Mouse (Mus musculus) right cerebral cortex, postnatal 25 days (tissue): Measurements from ENCODE around the gene B3galt5.
"Not testable (repeated sequence)": the region's sequence is repeated elsewhere in the genome, so short reads cannot be mapped to it uniquely, and the experiment has no call there.

Source experiments
- DNase-seq: peaks from one replicate; pipeline ENCODE4 v3.0.0; 2022

The B3galt5 gene

DNA sequence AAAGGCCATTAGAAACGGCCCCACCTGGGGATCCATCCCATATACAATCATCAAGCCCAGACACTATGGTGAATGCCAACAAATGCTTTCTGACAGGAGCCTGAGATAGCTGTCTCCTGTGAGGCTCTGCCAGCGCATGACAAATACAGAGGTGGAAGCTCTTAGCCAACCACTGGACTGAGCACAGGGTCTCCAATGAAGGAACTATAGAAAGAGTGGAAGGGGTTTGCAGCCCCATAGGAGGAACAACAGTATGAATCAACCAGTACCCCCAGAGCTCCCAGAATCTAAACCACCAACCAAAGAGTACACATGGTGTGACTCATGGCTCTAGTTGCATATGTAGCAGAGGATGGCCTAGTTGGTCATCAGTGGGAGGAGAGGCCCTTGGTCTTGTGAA lies 36.1 kb downstream of the B3galt5 start:
- DNase-seq: no peak

DNA sequence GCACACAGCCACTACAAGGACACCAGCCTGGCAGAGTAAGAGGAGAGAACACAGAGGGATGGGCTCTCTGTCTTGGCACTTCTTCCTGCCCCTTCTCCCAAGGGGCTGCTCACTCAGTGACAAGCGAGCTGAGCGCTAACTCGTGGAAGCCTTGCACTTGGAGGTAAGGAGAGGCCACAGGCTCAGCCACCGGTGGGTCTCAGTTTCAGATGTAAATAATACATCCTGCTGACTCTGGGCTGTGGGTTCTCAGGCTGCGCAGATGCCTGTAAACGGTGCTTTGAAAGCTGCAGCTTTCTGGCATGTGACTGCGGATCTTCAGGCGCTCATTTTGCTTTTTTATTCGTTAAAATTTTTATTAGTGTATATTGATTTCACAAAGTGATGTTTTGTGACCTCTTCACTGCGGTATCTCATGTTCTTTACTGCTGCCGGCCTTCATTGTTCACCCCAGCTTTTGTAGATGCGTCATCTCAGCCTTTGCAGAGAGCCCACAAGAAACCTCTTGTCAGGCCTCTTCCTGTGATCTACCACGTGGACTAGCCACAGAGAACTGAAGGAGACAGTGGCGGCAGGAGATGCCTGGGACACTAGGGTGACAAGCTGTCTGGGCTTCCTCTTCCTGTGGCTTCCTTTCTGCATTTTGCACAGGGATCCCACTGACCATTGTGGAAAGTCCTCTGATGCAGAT lies 37.5 kb downstream of the B3galt5 start:
- no peak for DNase-seq

- no peak for DNase-seq
Observed at GRCm38 (mm10) chr16:96276596-96276995, 41.0 kb downstream of the B3galt5 start.

GRCm38 (mm10) chr16:96278491-96279224 lies 43.1 kb downstream of the B3galt5 start:
- DNase-seq: no peak

GRCm38 (mm10) chr16:96280719-96281605 lies 45.4 kb downstream of the B3galt5 start:
- DNase-seq: peak; percentile 43

GRCm38 (mm10) chr16:96282566-96282965 lies 47.0 kb downstream of the B3galt5 start:
- DNase-seq: no peak

DNA sequence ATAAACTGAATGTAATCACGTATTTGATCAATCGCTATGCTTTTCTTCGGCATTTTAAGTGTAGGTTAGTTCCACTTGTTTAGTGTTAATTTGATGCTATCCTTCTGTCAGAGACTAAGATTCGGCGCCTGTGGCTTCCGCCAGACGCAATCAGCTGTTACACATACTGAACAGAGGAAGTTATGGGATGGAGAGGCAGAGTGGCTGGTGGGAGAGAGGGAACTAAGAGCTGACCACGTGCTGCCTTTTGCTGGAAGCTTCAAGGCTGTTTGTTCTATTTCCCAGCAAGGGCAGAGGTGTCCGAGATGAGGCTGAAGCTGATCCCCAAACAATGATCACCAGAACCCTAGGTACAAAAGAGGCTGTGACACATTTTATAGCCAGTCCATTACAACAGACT lies 56.3 kb downstream of the B3galt5 start:
- DNase-seq: no peak

DNA sequence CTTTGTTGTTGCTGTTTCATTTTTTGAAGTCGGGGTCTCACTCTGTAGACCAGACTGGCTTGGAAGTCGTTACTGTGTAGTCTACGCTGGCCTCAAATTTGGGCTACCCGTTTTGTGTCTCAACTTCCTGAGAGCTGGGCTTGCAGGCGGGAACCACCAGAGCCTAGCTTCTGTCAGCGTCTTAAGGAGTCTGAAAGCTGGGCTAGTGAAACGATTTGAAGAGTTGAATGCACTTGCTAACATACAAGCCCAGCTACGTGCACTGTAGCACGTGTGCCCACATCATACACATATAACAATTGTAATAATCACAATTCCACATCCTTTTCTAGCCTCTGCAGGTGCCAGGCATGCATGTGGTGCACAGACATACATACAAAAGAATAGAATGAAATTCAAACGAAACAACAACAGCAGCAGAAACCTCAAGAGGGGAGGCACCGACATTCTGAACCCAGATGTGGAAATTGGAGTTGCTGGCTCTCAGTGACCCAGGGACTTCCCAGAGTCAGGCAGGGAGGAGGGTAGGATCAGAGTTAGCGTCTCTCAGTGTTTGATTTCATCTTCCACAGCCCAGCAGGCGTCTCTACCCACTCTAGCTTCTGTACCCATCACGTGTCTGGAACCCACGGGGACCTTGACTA lies 57.1 kb downstream of the B3galt5 start:
- DNase-seq: no peak

- DNase-seq: no peak
Observed at GRCm38 (mm10) chr16:96298075-96298474, 62.5 kb downstream of the B3galt5 start.

DNA sequence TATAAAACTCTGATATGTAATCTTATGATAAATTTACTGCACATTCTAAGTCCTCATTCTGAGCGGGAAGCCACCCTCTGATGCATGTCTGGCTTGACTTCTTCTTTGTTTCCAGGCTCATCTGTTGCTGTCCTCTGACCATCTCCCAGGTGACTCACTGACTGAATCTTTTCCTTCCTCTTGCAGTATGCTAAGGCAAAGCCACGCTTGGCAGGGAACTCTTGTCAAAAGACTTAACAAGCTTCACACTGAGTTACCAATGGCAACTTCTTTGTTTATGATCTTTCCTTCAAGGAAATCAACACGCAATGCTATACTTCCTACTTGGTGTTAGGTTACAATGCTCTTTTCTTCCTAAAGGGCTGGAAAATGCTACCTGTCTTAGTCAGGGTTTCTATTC lies 63.0 kb downstream of the B3galt5 start:
- no peak for DNase-seq

DNA sequence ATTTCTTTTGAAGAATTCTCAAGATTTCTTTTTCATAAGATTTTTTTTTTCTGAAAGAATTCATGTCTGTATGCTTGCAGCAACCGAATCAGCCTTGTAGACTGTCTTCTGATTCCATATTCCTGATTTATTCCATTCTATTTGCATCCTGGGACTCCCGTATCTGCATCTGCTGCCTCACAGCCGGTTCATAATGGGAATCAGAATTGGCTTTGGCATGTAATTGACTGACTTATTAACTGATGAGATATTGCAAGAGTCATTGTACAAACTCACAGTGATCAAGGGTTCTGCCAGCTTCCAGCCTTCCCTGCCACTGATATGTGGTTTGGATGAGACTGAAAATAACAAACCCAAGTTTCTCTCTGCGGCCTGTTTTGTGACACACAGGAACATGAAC lies 67.8 kb downstream of the B3galt5 start:
- no peak for DNase-seq

GRCm38 (mm10) chr16:96304438-96304837 lies 68.8 kb downstream of the B3galt5 start:
- no peak for DNase-seq

DNA sequence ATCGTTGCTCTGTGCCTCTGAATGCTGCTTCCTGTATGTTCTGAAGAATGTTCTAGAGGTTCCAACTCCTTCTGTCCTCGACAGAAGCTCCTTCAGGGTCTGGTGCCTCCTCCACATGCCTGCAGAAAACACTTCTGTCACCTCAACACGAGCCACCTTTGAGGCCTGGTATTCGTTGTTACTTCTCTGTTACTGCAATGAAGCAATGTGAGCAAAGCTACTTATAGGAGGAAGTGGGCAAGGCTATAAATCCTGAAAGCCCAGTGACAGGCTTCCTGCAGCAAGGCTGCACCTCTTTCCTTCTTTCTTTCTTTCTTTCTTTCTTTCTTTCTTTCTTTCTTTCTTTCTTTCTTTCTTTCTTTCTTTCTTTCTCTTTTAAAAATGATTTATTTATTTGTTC lies 71.3 kb downstream of the B3galt5 start:
- no peak for DNase-seq

DNA sequence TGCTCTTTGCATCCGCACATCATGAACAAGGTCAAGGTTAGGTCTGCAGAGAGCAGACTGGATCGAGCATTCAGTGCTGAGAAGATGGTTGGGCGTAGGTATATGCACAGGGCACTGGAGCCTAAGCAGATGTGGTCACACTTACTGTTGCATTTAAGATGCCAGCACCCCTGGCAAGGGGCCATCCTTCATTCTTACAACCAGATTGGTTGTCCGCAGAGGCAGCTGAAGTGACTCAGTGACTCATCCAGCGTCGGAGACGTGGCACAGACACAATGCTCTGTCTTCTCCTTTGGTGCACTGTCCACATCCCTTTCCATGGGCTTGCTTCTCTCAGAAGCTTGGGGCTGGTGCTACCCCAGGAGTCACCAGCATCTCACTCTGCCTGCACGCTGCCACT lies 82.2 kb downstream of the B3galt5 start:
- DNase-seq: no peak

- DNase-seq: no peak
Observed at GRCm38 (mm10) chr16:96322739-96323138, 87.1 kb downstream of the B3galt5 start.

DNA sequence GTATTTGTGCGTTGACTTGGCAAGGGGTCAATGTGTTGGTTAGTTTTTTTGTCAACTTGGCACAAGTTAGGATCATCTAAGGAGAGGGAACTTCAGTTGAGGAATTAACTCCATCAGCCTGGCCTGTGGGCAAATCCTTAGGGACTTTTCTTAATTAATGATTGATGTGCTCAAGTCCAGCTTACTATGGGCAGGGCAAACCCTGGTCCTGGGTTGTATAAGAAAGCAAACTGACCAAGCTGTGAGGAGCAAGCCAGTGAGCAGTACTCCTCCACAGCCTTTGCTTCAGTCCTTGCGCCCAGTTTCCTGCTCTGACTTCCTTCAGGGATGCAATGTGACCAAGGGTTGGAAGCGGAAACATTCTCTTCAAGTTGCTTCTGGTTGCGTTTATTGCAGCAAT lies 87.6 kb downstream of the B3galt5 start:
- no peak for DNase-seq

GRCm38 (mm10) chr16:96326110-96326999 lies 90.8 kb downstream of the B3galt5 start:
- no peak for DNase-seq

GRCm38 (mm10) chr16:96327251-96327650 lies 91.7 kb downstream of the B3galt5 start:
- not testable (repeated sequence) for DNase-seq

DNA sequence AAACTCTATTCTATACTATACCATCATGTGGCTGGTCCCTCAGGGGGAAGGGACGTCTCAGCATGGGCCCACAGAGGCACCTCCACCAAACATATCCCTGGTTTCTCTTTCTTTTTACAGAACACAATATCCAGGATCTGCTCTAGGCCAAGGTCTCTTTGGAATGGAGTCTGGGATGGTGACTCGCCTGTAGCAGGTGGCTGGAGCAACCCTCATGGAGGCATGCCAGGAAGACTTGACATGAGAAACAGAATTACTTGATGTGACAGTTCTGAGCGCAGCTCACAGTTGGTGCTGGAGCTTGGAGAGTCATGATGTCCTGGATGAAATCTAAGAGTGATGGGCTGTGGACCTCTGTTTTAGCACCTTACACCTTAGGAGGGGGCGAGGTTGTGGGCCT lies 104.0 kb downstream of the B3galt5 start:
- no peak for DNase-seq

DNA sequence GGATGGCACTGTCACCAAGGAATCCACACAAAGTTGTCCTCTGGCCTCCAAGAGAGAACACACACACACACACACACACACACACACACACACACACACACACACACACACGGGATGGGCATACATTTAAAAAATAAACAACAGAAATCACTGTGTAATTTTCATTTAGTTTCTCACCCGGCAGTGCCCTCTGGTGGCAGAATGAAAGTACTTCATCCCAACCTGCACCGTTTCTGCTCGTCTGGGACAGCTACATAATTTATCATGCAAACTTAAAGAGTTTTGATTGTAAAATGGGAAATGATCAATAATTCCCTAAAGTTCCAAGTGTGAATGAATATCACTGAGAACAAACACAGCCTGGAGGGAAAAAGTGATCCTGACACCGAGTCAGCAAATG lies 105.7 kb downstream of the B3galt5 start:
- peak; percentile 38 for DNase-seq

- DNase-seq: no peak
Observed at GRCm38 (mm10) chr16:96341945-96342344, 106.3 kb downstream of the B3galt5 start.

DNA sequence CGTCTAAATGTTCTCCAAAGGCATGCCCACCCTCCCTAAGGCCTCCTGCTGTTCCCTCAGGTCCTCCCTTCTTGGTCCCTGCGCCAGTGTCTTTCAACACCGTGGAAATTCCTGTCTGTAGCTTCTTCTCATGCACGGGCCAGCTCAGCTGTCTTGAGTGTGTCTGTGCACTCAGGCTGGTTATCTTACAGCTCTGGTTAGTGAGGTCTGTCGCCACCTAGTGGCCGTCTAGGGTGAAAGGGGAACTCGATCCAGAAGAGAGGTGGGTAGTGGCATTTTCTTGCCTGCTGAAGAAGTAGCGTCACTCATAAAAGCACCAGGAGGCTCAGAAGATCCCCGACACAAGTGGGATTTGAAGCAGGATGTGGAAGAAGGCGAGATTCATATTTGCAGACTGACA lies 109.5 kb downstream of the B3galt5 start:
- peak; percentile 80 for DNase-seq
